Mouse (Mus musculus) stomach, adult 2 months (tissue): Measurements from ENCODE around the gene C1qtnf1. TPM values are rescaled to one million over a fixed set of nuclear protein-coding genes. Genes with fewer than 3 reads are reported as not detected.

Experiments
- polyA plus RNA-seq: library from polyadenylated mRNA; depleted of rRNA; stranded (reverse); fragments of >200 nt; gene quantifications from 2 replicates; pipeline ENCODE4 v1.2.3, GENCODE M21; 2012; rRNA removed

The C1qtnf1 gene
- 5.6 and 6.7 TPM in 2 replicates for polyA plus RNA-seq

DNA sequence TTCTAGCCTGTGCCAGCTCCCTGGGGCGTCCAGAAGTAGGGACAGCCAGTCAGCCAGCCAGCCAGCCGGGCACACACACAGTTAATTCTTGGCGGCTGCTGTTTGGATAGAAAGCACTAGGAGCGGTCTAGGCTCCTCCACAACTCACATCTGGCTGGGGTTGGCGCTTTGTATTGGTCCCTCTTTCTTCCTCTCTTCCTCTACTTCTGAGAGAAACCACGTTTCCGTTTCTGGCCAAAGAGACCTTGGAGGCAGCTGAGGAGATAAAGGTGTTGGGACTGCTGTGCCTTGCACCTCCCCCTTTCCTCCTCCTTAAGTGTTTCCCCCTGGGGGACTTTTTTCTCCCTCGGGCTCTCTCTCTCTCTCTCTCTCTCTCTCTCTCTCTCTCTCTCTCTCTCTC, at the start of gene C1qtnf1:
Gene C1qtnf1, plus strand, starts transcription at position 218 of the 400 bp plus-strand sequence.

DNA sequence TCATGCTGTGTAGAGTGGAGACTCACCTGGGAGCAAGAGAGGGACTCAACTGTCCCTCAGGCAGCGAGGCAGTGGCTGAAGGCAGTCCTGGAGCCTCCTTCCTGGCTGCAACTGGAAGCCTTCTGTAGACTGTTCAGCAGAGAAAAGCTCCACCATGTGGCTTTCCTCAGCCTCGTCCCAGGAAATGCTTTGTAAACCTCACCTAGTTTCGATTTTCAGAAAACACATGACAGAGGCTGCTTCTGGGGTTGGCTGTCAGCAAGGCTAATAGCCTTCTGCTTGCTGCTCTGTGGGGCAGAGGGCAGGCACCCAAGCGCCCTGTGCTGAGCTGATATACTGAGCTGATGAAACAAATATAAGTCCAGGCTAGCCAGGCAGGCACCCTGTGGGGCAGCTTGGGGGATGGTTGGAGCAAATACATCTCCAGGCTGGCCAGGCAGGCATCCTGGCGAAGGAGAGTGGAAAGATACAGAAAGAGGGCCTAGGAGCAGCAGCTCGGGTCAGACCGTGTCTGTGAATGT, 26.2 kb upstream of the C1qtnf1 start, which contains the start of gene Lgals3bp:
Gene Lgals3bp, minus strand, starts transcription at position 333 of the 521 bp plus-strand sequence.

GRCm38 (mm10) chr11:118418834-118419504, 9.0 kb upstream of the C1qtnf1 start, which contains the start of gene Cant1:
Gene Cant1 (minus strand): TSS chr11:118419086.

DNA sequence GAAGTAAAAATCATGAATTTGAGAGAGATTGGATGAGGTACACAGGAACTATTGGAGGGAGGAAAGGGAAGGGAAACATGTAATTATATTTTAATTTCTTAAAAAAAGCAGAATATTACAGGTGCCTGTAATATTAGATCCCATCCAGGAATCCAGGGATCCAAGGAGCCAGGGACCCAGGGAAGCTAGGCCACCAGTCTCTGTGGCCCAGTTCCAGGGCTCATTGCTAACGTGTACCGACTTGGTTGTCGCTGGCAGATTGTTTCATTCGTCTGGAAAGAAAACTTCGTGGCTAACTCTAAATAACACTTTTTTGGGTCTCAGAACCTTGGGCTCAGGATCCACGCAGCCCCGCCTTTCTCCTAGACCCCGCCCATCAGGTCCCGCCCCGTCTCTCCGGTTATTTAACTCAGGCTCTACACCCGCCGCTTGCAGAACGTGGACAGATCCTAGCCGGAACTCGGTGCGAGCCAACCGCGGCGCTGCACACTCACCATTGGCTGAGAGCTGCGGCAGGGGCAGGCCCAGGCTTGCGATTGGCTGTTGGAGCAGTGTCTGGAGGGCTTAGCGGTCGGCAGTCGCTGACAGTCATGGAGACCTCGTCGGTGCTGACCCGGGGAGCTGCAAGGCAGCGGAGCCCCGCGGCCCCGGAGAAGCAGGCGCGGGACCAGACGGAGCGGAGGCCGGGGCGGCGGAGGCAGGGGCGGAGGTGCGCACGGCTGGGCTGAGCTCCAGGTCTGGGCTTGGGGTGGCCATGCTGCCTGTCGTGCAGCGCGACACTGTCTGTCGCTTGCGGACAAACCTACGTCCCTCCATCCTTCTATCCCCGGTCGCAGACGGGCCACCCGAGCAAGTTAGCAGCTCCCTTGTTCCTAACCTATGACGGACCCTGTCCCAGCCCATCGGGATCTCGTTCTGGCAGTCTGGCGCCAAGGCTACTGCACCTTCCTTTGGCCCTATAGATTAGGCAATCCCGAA, 48.7 kb downstream of the C1qtnf1 start, which contains the start of gene Engase:
Gene Engase, plus strand, starts transcription at position 434 of the 978 bp plus-strand sequence.

Other genes with a start within 250 kb of the C1qtnf1 start
- gene Cyth1, start 179.6 kb upstream of the C1qtnf1 start, polyA plus RNA-seq = 9.1 and 11.5 TPM in 2 replicates
- 7.5 and 12.9 TPM in 2 replicates for gene Usp36, start 138.0 kb upstream of the C1qtnf1 start, polyA plus RNA-seq
- gene Cep295nl, start 85.7 kb upstream of the C1qtnf1 start, polyA plus RNA-seq = not detected in 2 replicates
- gene Timp2, start 72.5 kb upstream of the C1qtnf1 start, polyA plus RNA-seq = 66.4 and 68.4 TPM in 2 replicates
- 239 and 241 TPM in 2 replicates for gene Lgals3bp, start 26.1 kb upstream of the C1qtnf1 start, polyA plus RNA-seq
- 63.1 and 84.9 TPM in 2 replicates for gene Cant1, start 9.1 kb upstream of the C1qtnf1 start, polyA plus RNA-seq
- gene Engase, start 48.6 kb downstream of the C1qtnf1 start, polyA plus RNA-seq = 22.1 and 22.9 TPM in 2 replicates